Mouse (Mus musculus): ENCODE measurements at regions not wholly inside any gene's neighbourhood (a gene's known extent, or its start where the extent isn't known, plus 50 kb on each side); places are given as distances from the start of the nearest gene placed in this dataset.

DNA sequence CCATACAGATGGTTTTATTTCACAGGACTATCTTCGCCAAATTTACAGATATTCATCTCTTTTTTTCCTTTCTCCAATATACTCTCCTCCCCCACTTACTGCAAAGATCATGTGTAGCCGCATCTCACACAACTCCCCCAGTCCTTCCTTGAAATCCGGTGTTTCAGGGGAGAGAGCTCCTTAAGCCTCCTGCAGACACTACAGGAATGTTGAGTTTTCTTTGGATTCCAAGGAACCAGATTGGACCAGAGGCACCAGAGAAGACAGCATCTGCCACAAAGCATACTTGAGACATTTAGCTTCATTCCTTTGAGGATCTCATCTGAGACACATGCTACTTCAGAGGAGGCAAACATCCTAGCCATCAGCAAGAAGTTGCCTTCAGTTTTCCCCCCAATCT, 558.4 kb upstream of the Cdh11 start:
- WGBS, result 95% methylated on average over 3 of the region's 3 CpGs
- H3K27ac ChIP-seq, result no peak overlapping the region
- no peak overlapping the region for H3K9ac ChIP-seq
- no peak for ATAC-seq (replicated peaks)
- H3K4me2 ChIP-seq, result no peak overlapping the region
- no peaks in the 10 kb centered on the region for H3K9me3 ChIP-seq
- H3K4me1 ChIP-seq, result no peaks in the 10 kb centered on the region
- H3K27me3 ChIP-seq (replicated peaks), result no peaks in the 10 kb centered on the region
- H3K36me3 ChIP-seq (replicated peaks), result no peaks in the 10 kb centered on the region
- no peak overlapping the region for H3K4me3 ChIP-seq

DNA sequence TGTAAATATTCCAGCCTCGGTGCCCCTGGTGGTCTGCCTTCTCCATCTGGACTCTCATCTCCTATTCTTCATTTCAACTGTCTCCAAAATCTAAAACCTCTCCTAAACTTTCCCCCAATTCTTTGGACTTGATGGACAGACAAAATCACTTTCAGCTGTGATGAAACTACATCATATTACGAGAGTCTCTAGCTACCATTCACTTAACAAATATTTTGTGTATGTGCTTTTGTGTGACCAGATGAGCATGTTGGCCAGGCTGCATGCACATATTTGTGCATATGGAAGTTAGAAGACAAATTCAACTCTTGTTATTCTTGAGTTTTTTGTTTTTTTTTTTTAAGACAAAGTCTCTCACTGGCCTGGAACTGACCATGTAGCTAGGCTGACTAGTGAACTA, 559.4 kb upstream of the Cdh11 start:
- no peaks in the 10 kb centered on the region for H3K36me3 ChIP-seq (replicated peaks)
- H3K27ac ChIP-seq, result no peak overlapping the region
- H3K9ac ChIP-seq, result no peak overlapping the region
- no peak for ATAC-seq (replicated peaks)
- H3K4me3 ChIP-seq, result no peak overlapping the region
- H3K9me3 ChIP-seq, result no peaks in the 10 kb centered on the region
- WGBS, result 86% methylated on average over 2 of the region's 2 CpGs
- H3K4me2 ChIP-seq, result no peak overlapping the region
- no peaks in the 10 kb centered on the region for H3K4me1 ChIP-seq
- no peaks in the 10 kb centered on the region for H3K27me3 ChIP-seq (replicated peaks)

GRCm38 (mm10) chr8:103347158-103347871, 561.9 kb upstream of the Cdh11 start:
- H3K4me2 ChIP-seq, result no peak overlapping the region
- H3K27me3 ChIP-seq (replicated peaks), result no peaks in the 10 kb centered on the region
- ATAC-seq (replicated peaks), result no peak
- no peak overlapping the region for H3K4me3 ChIP-seq
- H3K4me1 ChIP-seq, result no peaks in the 10 kb centered on the region
- no peaks in the 10 kb centered on the region for H3K36me3 ChIP-seq (replicated peaks)
- H3K9me3 ChIP-seq, result no peaks in the 10 kb centered on the region
- WGBS, result 70% methylated on average over 7 of the region's 7 CpGs
- no peak overlapping the region for H3K27ac ChIP-seq
- no peak overlapping the region for H3K9ac ChIP-seq

DNA sequence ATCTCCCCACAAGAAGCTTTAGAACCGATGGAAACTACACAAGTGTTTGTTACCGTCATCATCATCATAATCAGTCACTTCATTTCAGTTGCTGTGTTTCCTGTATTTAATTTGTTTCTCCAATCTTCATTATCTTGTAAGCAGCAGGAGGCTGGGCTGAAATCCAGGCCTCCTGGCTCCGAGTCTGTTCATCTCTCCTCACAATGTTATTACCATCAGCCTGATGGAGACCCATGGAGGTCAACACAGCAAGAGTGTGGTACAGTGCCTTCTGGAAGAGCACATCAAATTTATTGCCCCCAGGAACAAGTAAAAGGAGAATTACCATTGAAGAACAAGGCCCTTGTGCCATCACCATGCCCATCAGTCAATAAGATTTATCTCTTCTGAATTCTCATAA, 576.3 kb upstream of the Cdh11 start:
- 72% methylated on average over 3 of the region's 3 CpGs for WGBS
- H3K9me3 ChIP-seq, result no peaks in the 10 kb centered on the region
- no peak for ATAC-seq (replicated peaks)
- no peak overlapping the region for H3K9ac ChIP-seq
- H3K4me2 ChIP-seq, result no peak overlapping the region
- no peak overlapping the region for H3K27ac ChIP-seq
- no peaks in the 10 kb centered on the region for H3K36me3 ChIP-seq (replicated peaks)
- no peaks in the 10 kb centered on the region for H3K27me3 ChIP-seq (replicated peaks)
- H3K4me3 ChIP-seq, result no peak overlapping the region
- no peaks in the 10 kb centered on the region for H3K4me1 ChIP-seq

DNA sequence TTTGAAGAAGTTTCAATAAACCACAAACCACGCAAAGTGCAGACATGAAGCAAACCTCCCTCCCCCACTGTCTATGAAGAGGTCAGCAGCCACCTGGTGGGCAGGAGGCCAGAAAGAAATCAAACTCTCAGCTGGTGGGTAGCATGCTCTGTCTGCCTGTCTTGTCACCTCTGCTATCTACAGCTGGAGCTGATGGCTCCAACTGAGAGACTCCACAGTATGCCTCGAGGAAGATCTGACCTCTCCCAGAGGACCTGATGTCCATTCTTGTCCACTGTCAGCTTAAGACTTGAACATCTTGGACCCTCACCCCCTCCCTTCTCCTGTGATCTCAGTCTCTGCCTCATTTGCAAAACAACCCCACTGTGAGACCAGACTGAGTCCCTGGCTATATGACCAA, 585.0 kb upstream of the Cdh11 start:
- Histone ChIP-seq H3K4me2 (no peak overlapping the region), H3K27me3 (replicated peaks) (no peaks in the 10 kb centered on the region)

DNA sequence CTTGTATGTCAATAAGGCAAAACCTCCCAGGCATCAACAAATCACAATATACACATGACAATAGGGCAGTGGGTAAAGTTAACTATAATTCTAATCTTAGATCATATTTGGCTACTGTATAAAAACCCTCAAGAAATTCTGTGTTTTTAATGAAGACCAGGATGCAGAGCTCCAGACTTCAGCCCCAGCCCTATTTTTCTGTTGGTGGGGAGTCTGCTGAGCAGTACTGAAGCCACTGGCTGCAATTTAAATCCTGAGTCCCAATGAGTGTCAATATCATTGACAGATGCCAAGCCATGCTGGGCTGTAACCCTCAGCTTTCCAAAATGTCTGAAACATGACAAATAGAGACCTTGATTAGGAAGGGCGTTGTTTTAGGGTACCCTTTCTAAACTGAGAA, 587.6 kb upstream of the Cdh11 start:
- no peaks in the 10 kb centered on the region for H3K9me3 ChIP-seq
- H3K4me1 ChIP-seq, result no peaks in the 10 kb centered on the region
- H3K27ac ChIP-seq, result no peak overlapping the region
- H3K36me3 ChIP-seq (replicated peaks), result no peaks in the 10 kb centered on the region
- H3K9ac ChIP-seq, result no peak overlapping the region
- no peak for ATAC-seq (replicated peaks)
- H3K27me3 ChIP-seq (replicated peaks), result no peaks in the 10 kb centered on the region
- WGBS, result 82% methylated on average over 1 of the region's 1 CpGs
- no peak overlapping the region for H3K4me2 ChIP-seq
- H3K4me3 ChIP-seq, result no peak overlapping the region

More for the DNA sequence above, 585.0 kb upstream of the Cdh11 start:
- no peak overlapping the region for H3K27ac ChIP-seq
- H3K9ac ChIP-seq, result no peak overlapping the region
- no peaks in the 10 kb centered on the region for H3K9me3 ChIP-seq
- 44% methylated on average over 2 of the region's 2 CpGs for WGBS
- H3K4me1 ChIP-seq, result no peaks in the 10 kb centered on the region
- ATAC-seq (replicated peaks), result no peak
- no peaks in the 10 kb centered on the region for H3K36me3 ChIP-seq (replicated peaks)
- H3K4me3 ChIP-seq, result no peak overlapping the region

DNA sequence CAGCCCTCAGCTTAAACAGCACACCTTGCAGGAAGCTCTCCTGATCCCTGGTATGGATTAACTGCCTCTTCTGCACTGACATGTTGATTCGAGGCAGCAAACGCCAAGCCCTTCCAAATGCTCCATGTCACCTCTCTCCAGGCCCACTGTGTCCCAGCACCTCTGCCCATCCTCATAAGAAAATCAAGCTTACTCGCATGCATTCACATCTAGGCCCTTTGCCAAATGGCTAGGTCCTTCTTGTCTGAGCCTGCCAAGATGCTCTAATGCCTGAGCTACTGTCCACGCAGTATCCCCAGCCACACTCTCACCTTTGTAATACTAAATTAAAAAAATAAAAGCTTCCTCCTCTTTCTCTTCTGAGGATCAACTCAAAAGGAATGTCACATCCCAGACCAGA, 588.7 kb upstream of the Cdh11 start:
- H3K9ac ChIP-seq, result no peak overlapping the region
- no peaks in the 10 kb centered on the region for H3K36me3 ChIP-seq (replicated peaks)
- no peak overlapping the region for H3K4me3 ChIP-seq
- WGBS, result 74% methylated on average over 4 of the region's 4 CpGs
- no peaks in the 10 kb centered on the region for H3K4me1 ChIP-seq
- no peak overlapping the region for H3K4me2 ChIP-seq
- no peaks in the 10 kb centered on the region for H3K9me3 ChIP-seq
- H3K27ac ChIP-seq, result no peak overlapping the region
- H3K27me3 ChIP-seq (replicated peaks), result no peaks in the 10 kb centered on the region
- no peak for ATAC-seq (replicated peaks)

GRCm38 (mm10) chr8:103378545-103378944, 593.1 kb upstream of the Cdh11 start:
- WGBS, result 51% methylated on average over 3 of the region's 3 CpGs
- Histone ChIP-seq H3K27ac (no peak overlapping the region), H3K4me2 (no peak overlapping the region), H3K36me3 (replicated peaks) (no peaks in the 10 kb centered on the region), H3K4me3 (no peak overlapping the region), H3K9me3 (no peaks in the 10 kb centered on the region), H3K9ac (no peak overlapping the region), H3K27me3 (replicated peaks) (no peaks in the 10 kb centered on the region), H3K4me1 (no peaks in the 10 kb centered on the region)
- ATAC-seq (replicated peaks), result no peak

- WGBS, result 86% methylated on average over 3 of the region's 3 CpGs
- Histone ChIP-seq H3K27me3 (replicated peaks) (no peaks in the 10 kb centered on the region), H3K9ac (no peak overlapping the region), H3K4me2 (no peak overlapping the region), H3K27ac (no peak overlapping the region), H3K4me3 (no peak overlapping the region), H3K9me3 (no peaks in the 10 kb centered on the region), H3K4me1 (no peaks in the 10 kb centered on the region), H3K36me3 (replicated peaks) (no peaks in the 10 kb centered on the region)
- ATAC-seq (replicated peaks), result no peak
Measured at GRCm38 (mm10) chr8:103381575-103381974, 596.1 kb upstream of the Cdh11 start.

- H3K27ac ChIP-seq, result no peak overlapping the region
- ATAC-seq (replicated peaks), result no peak
- WGBS, result 77% methylated on average over 6 of the region's 6 CpGs
- H3K9me3 ChIP-seq, result no peaks in the 10 kb centered on the region
- H3K36me3 ChIP-seq (replicated peaks), result no peaks in the 10 kb centered on the region
- peaks cover 5% of the 10 kb centered on the region; the same call in 1 of the 2 replicates for H3K4me1 ChIP-seq
- no peak overlapping the region for H3K9ac ChIP-seq
- no peak overlapping the region for H3K4me3 ChIP-seq
- no peaks in the 10 kb centered on the region for H3K27me3 ChIP-seq (replicated peaks)
- H3K4me2 ChIP-seq, result no peak overlapping the region
Measured at GRCm38 (mm10) chr8:103391359-103391758, 605.9 kb upstream of the Cdh11 start.

GRCm38 (mm10) chr8:103395316-103395715, 609.9 kb upstream of the Cdh11 start:
- Histone ChIP-seq H3K9me3 (no peaks in the 10 kb centered on the region), H3K4me1 (peaks cover 5% of the 10 kb centered on the region; the same call in 1 of the 2 replicates), H3K4me3 (no peak overlapping the region), H3K4me2 (no peak overlapping the region), H3K27ac (no peak overlapping the region), H3K9ac (no peak overlapping the region), H3K27me3 (replicated peaks) (no peaks in the 10 kb centered on the region), H3K36me3 (replicated peaks) (no peaks in the 10 kb centered on the region)
- 10% methylated on average over 4 of the region's 4 CpGs for WGBS
- no peak for ATAC-seq (replicated peaks)

- H3K9ac ChIP-seq, result no peak overlapping the region
- ATAC-seq (replicated peaks), result no peak
- WGBS, result 85% methylated on average over 3 of the region's 3 CpGs
Measured at GRCm38 (mm10) chr8:103398179-103398578, 612.7 kb upstream of the Cdh11 start.

DNA sequence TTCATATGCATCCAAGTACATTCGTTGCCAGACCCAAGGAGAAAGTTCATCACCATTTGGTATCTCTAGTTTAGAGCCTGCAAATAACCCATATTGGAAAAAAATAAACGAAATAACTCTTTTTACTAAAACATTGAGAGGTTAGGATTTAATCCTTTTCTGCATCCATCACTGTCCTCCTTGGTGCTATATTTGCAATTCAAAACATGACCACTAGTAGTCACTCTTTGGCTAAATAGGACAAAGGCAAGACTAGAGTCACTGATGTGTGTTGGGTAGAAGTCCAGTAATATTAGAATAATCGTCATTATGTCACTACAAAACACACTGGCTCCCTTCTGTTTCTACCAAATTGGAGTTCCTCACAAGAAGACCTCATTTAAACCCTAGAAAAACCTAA, 614.0 kb upstream of the Cdh11 start:
- no peak overlapping the region for H3K9ac ChIP-seq
- H3K9me3 ChIP-seq, result no peaks in the 10 kb centered on the region
- H3K27ac ChIP-seq, result no peak overlapping the region
- peaks cover 5% of the 10 kb centered on the region; the same call in 1 of the 2 replicates for H3K4me1 ChIP-seq
- no peaks in the 10 kb centered on the region for H3K36me3 ChIP-seq (replicated peaks)
- no peak overlapping the region for H3K4me3 ChIP-seq
- no peak for ATAC-seq (replicated peaks)
- no peak overlapping the region for H3K4me2 ChIP-seq
- no peaks in the 10 kb centered on the region for H3K27me3 ChIP-seq (replicated peaks)
- 90% methylated on average over 3 of the region's 3 CpGs for WGBS

More at GRCm38 (mm10) chr8:103398179-103398578, 612.7 kb upstream of the Cdh11 start:
- H3K4me1 ChIP-seq, result peaks cover 5% of the 10 kb centered on the region; the same call in 1 of the 2 replicates
- H3K27ac ChIP-seq, result no peak overlapping the region
- no peak overlapping the region for H3K4me2 ChIP-seq
- no peaks in the 10 kb centered on the region for H3K36me3 ChIP-seq (replicated peaks)
- H3K9me3 ChIP-seq, result no peaks in the 10 kb centered on the region
- H3K27me3 ChIP-seq (replicated peaks), result no peaks in the 10 kb centered on the region
- H3K4me3 ChIP-seq, result no peak overlapping the region
